Mouse (Mus musculus) CD4-positive helper T cell, adult 2 months (primary cell): ENCODE results near the gene Fhit.

Experiments
- DNase-seq: peaks from one replicate; pipeline ENCODE4 v3.0.0-alpha.2; 2012; ENCODE audit warnings: low read depth, missing footprints, low spot score

Gene Fhit

GRCm38 (mm10) chr14:10166641-10167429, 995.0 kb downstream of the Fhit start:
- no peak for DNase-seq

DNA sequence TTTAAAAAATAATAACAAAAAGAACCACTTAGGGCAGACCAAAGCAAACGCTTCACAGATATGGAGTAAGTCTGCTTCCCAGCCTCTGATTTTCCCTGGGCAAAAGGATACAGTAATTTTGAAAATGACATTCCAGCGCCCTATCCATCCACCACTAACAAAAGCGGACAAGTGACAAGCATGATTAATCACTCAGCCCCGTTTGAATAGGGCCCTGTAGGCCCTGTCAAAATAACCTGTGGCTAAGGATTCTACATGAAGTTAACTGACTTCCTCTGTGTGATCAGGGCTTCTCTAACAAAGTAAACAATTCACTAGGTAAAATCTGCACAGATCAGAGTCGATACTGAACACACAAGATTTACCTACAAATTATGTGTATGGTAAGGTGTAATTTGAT, 1012.0 kb downstream of the Fhit start:
- DNase-seq, result no peak

DNA sequence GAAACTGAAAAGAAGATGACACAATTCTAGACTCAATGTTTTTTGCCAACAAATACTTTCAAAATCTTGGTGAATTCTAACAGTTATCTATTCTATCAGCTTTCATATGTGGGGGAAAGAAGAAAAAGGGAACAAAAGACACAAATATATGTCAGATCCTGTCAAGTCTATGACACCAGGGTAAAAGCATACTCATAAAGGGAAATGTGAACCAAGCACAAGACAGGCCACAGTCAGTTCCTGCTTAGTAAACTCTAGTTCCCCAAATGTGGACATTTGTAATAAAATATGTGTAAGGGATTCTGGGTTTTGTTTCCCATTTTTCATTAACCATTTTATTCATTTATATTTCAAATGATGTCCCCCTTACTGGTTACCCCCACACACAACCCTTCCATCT, 1022.5 kb downstream of the Fhit start:
- DNase-seq, result no peak

- no peak for DNase-seq
Observed at GRCm38 (mm10) chr14:10133873-10134272, 1028.0 kb downstream of the Fhit start.

- DNase-seq, result no peak
Observed at GRCm38 (mm10) chr14:10129675-10130074, 1032.2 kb downstream of the Fhit start.

GRCm38 (mm10) chr14:10129088-10129487, 1032.7 kb downstream of the Fhit start:
- DNase-seq, result no peak

- DNase-seq, result no peak
Observed at GRCm38 (mm10) chr14:10126536-10126935, 1035.3 kb downstream of the Fhit start.

- DNase-seq, result no peak
Observed at GRCm38 (mm10) chr14:10122176-10122575, 1039.7 kb downstream of the Fhit start.

- no peak for DNase-seq
Observed at GRCm38 (mm10) chr14:10096236-10096635, 1065.6 kb downstream of the Fhit start.

- no peak for DNase-seq
Observed at GRCm38 (mm10) chr14:10079062-10079461, 1082.8 kb downstream of the Fhit start.

GRCm38 (mm10) chr14:10049947-10050346, 1111.9 kb downstream of the Fhit start:
- no peak for DNase-seq

DNA sequence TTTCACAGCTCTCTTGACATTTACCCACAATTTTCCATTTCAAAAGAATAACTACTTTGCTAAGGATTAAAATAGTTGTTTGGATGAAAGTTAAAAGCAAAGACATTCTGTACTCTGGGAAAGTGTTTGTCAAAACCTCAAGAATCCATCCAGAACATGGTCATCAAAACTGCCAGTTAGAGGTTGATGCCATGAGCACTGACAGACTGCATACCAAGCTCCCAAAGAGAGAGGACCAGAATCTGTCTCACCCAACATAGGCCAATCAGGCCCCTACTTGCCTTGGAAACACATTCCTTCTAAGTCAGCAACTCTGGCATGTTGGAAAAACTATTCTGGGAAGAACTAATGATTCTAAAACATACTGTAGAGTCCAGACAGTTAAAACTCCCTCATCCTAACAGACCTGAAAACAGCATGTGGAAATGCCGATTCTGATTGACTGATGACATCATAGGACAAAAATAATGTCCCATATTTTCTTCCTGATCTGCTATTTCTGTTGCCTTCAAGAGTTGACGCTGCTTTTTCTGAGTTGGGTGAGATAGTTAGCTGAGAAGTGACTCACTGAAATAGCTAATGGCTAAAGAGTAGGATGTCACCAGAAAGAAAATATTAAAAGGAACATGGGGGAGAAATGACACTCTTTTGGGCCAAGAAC, 1114.6 kb downstream of the Fhit start:
- no peak for DNase-seq

GRCm38 (mm10) chr14:10046336-10047122, 1115.3 kb downstream of the Fhit start:
- DNase-seq, result no peak

DNA sequence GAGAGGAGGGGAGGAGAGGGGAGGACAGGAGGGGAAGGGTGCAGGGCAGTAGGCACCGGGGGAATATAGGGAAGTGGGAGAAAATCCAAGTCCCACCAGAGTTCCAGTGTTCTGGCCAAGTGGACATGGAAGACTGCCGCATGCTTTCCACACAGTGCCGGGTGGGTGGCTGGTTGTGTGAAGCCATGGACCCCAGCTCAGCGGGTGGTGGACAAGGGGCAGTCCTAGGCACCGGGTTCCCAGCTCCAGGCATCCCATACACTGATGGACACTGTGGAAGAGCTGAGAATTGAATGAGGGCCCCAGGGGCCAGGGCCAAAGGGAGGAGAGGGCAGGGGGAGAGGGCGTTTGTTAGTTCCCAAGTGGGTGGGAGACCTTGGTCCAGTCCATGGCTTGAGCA, 1123.8 kb downstream of the Fhit start:
- DNase-seq, result no peak

GRCm38 (mm10) chr14:10036685-10037215, 1125.1 kb downstream of the Fhit start:
- no peak for DNase-seq

GRCm38 (mm10) chr14:10035682-10036081, 1126.2 kb downstream of the Fhit start:
- no peak for DNase-seq

GRCm38 (mm10) chr14:10035270-10035669, 1126.6 kb downstream of the Fhit start:
- DNase-seq, result no peak

GRCm38 (mm10) chr14:10023382-10023781, 1138.5 kb downstream of the Fhit start:
- DNase-seq, result no peak

DNA sequence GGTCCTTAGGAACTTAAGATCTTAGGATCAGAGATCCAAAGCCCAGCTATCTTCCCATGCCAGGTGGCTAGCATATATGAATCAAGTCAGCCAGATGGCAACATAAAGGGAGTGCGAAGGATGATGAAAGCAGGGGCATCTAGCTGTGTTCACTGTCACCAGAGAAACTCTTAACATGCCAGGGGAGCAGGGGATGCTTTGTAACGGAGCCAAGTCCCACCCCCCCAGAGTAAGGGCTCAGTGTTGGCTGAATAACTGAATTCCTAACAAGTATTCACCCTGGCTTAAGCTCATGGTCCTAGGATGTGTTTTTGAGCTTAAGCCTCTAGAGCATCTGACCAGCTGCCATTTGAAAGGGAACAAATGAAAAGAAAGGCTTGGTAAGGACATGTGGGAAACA, 1139.5 kb downstream of the Fhit start:
- no peak for DNase-seq

DNA sequence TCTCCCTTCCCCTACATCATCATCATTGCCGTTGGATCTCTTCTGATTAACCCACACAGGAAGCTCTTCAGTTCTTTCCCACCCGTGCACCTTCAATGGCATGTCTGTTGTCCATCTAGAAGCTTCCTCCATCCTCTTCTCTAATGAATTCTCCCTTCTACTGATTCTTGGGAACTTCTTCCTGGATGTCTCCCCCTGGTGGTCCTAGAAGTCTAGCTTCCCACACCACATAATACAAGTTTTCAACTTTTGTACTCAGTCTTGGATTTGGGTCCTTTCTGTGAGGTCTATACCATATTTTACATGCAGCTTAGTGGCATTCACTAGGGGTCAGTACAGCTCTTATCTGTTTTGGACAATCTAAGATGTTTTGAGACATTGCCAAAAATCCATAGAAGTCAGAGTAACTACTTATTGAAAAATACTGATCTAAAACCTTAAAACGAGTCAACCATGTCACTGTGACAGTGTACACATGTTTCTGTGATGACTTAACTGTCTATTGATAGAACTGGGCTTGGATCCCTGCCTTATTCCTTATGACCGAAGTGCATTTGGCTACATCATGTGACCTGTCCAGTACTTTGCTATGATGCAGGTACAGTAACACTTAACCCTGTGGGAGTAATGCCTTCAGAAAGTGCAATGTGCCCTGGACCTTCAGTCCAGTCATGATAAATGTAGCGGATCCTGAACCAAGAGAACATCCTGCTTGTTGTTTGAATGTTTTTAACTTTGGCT, 1141.3 kb downstream of the Fhit start:
- no peak for DNase-seq

DNA sequence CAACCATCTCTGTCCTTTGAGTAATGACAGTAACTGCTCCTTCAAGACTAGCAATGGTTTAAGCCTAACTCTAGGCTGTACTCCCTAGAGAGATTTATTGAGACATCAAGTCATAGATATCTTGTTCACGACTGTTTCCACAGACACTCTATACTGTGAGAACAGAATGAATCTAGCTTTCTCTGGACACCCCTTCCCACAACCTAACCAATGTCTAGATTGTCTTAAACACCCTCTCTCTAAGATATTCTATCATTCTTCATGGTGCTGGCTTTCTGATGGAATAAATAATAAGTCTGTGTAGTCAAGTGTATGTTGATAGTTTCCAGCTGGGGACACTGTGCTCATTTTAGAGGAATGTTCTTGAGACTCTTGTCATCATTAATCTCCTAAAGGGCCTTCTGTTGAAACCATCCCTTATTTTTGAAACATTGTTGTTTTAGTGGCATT, 1148.0 kb downstream of the Fhit start:
- no peak for DNase-seq
